Mouse (Mus musculus) testis, postnatal 10 days (tissue): ENCODE measurements at regions not wholly inside any gene's neighbourhood (a gene's known extent, or its start where the extent isn't known, plus 50 kb on each side); places are given as distances from the start of the nearest gene placed in this dataset.
A peak's percentile ranks its signal among the peaks of the same experiment; 100 is the strongest.

Experiments
- DNase-seq: peaks from one replicate; pipeline ENCODE4 v3.0.0; 2021; ENCODE audit warnings: low spot score

GRCm38 (mm10) chr8:30946154-30947065 lies 2482.1 kb upstream of the 5930422O12Rik start:
- no peak for DNase-seq

GRCm38 (mm10) chr8:30952818-30953217 lies 2475.7 kb upstream of the 5930422O12Rik start:
- DNase-seq = no peak

DNA sequence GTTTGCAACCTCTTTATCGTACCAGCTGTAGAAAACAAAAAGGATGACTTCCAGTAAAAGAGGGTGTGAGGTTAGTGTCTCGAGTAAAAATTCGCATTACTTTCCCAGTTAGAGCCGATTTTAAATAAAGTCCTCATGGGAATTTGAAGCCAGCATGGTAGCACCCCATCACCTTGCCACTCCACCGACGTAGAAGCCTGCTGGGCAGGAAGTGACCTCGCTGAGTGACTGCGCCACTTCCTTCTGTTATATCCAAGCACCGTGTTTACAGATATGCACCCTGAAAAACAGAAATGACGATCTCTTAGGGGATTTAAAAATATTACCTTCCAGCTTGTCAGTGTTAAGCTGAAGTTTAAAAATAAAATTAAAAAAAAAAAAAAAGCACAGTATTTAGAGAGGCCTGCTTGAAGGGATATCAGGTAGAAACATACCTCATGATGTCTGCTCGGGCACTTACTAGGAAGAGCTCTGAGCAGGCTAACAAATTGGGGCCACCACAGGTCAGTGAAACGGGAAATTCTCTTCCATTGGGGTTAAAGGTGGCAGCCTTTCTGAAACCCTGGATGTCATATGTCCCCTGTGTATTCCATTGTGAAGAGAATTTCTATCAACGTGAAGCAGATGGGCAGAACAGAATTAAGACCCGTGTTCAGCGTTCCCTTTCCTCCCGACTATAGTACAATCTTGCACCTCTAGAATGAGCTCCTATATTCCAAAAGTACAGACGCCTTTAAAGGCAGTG lies 2468.9 kb upstream of the 5930422O12Rik start:
- no peak for DNase-seq

GRCm38 (mm10) chr8:30960486-30960885 lies 2468.0 kb upstream of the 5930422O12Rik start:
- no peak for DNase-seq

- DNase-seq = no peak
Measured at GRCm38 (mm10) chr8:30962207-30962606, 2466.3 kb upstream of the 5930422O12Rik start.

- DNase-seq = no peak
Measured at GRCm38 (mm10) chr8:30982814-30983213, 2445.7 kb upstream of the 5930422O12Rik start.

- DNase-seq = no peak
Measured at GRCm38 (mm10) chr8:30988051-30988450, 2440.5 kb upstream of the 5930422O12Rik start.

GRCm38 (mm10) chr8:30998657-30999056 lies 2429.9 kb upstream of the 5930422O12Rik start:
- DNase-seq = no peak

GRCm38 (mm10) chr8:31000120-31000519 lies 2428.4 kb upstream of the 5930422O12Rik start:
- no peak for DNase-seq

DNA sequence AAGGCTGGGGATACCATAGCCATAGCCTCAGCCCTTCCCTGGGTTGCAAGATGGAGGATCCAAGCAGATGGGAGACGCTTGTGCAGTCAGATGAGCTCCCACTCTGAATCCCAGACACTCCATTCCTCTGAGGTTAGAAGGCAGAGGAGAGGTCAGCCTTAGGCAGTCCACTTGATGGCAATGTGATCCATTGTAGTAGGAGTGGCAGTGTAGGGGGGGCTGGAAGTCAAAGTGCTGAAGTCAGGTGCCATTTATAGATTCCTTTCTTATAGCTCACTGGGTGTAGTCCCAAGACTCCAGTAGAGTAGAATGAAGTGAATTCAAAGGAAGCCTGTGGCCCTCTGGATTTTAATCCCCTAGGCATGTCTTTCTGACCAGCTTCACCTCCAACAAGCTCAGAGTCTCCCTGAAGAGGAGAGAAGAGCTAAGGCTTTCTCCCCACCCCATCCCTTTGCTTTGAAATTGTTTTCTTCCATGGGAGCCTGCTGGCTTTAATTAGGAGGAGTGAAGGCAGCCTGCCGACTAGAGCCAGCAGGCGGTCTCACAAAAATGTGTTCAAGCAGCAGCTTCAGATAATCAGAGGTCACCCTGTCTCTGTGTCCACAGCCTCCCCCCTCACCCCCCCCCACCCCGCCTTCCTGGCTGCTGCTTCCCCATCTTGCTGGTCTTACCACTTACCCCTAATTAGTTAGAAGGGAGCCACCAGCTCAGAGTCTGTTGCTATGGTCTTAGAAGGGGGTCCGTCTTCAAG lies 2426.4 kb upstream of the 5930422O12Rik start:
- no peak for DNase-seq

- DNase-seq = no peak
Measured at GRCm38 (mm10) chr8:31008309-31008708, 2420.2 kb upstream of the 5930422O12Rik start.

DNA sequence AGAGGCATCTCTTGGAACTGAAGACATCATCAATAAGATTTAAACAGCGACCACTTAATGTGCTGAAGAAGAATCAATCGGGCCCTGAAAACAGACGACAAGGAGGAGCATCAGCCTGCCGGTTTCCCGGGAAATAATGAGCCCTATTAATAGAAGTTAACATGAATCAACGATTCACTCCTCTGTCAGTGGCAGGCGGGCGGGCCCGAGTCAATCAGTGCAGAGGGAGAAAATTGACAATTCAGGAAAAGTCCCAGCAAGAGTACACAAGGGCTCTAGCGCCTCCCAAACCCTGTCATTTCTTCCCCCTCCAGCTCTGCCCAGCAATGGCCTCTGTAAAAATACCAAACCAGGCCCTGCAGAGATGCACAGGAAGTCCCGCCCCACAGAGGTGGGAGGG lies 2416.4 kb upstream of the 5930422O12Rik start:
- DNase-seq = no peak

DNA sequence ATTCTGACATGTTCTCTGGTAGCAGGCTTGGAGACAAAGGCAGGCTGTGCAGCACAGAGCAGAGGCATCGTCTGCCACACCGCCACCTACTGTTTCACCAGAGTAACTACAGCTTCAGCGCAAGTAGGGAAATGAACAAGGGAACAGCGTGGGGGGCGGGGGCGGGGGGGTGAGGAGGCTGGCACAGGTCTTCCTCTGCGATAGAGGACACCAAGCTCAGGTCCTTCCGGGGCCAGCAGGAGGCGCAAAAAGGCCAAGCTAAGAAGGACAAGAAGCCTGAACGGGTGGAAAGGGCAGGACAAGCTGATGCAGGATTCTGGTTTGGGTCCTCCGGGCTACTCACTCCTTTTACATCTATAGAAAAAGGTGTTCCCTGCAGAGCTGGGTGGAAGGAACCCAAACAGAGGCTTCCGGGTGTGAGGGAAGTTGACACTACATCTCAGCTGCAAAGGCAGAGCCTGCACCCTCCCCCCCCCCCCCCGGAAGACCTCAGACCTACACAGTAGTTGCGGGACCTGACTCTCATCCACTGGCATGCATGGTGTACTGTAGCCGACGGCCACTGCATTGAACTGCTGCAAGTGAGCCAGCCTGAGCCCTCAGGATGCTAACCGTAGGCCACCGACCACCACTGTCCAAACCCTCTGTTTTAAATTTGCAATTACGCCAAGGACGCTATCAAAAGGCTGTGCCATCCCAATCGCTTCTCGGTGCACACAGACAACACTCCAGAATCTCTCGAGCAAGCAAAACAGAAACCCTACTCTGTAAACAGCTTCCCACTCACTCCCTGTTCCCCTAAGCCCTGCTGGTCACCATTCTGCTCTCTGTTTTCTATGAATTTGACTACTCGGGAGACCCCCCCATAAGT lies 2396.6 kb upstream of the 5930422O12Rik start:
- DNase-seq = peak; percentile 85

- DNase-seq = peak; percentile 92
Measured at GRCm38 (mm10) chr8:31033281-31033680, 2395.2 kb upstream of the 5930422O12Rik start.

GRCm38 (mm10) chr8:31036892-31037291 lies 2391.6 kb upstream of the 5930422O12Rik start:
- DNase-seq = no peak
